In the genomic region with DNA sequence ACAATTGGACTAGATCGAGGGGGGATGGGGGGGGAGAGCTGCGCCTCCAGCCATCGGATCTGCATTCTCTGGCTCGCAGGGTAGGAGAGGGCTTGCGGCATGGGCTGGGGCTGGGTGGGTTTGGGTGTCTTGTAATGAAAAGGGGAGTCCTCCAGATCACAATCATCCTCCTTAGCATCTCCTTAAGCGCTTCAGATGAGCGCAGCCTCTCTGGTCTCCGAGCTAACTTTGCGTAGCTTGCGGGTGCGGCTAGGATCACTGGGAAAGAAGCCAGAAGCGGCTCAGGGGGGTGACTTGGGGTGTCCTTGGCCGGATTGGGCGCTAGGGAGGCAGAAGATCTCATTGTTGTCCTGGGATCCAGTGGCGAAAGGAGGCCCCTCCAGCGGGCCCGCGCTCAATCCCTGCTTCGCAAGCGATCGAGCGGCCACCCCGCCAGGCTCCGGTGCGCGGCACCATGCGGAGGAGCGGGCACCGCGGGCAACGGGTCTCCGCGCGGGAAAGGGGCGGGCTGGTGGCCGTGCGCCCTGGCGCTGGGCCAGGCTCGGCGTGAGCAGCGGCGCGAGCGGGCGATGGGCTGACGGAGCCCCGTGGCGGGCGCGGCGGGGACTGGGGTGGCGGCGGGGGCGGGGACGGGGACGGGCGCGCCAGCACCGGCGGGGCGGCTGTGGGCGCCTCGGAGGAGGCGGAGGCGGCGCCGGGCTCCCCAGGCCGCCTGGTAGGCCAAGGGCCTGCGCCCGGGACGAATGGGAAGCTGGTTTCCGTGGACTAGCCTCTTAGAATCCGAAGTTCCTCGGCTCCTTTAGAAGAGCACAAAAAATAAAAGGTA, we compare ENCODE assay signal across 9 mouse cellular contexts.
DNase-seq lines count a peak whose midpoint lies in the region; ATAC-seq and TF ChIP-seq lines count a peak whose summit lies in the region.
"Had no signal": no experiment of that assay in that cellular context is flagged by ENCODE, and none has a peak within 500 bp of the region (broad histone marks: within the 10 kb centered on the region; RNA-seq: fewer than 3 reads in every experiment).

No protein-coding gene starts in this region.

- peak overlapping the region; percentile 9; the same call in 1 of the 2 replicates for H3K27ac ChIP-seq in bone marrow macrophage, adult 2 months (ENCODE audit: insufficient read depth, low read depth, low read length)
- peak overlapping the region; percentile 93 for H3K27ac ChIP-seq in embryonic fibroblast, embryonic 13.5 days (ENCODE audit: insufficient read depth, low read length)
- H3K27ac ChIP-seq in heart, embryonic 12.5 days (ENCODE audit: poor library complexity, severe bottlenecking) = peak overlapping the region; percentile 63
- peak overlapping the region; percentile 77 for H3K27ac ChIP-seq in kidney, embryonic 16.5 days (ENCODE audit: low read length)
- H3K27ac ChIP-seq in liver, embryonic 14.5 days = no peak overlapping the region

- no peaks in the 10 kb centered on the region for H3K27me3 ChIP-seq in heart, embryonic 12.5 days (replicated peaks)
- H3K27me3 ChIP-seq in kidney, embryonic 16.5 days (ENCODE audit: insufficient read depth, low read length) = 0 out of 2 replicates have a peak, but pooled peaks cover 4% of the 10 kb centered on the region
- peaks cover 39% of the 10 kb centered on the region for H3K27me3 ChIP-seq in liver, embryonic 14.5 days (ENCODE audit: control insufficient read depth, insufficient read depth, low read length)

- under 1% methylated on average over 72 of the region's 74 CpGs for WGBS in heart, embryonic 12.5 days
- WGBS in kidney, embryonic 16.5 days = under 1% methylated on average over 50 of the region's 74 CpGs
- 1% methylated on average over 74 of the region's 74 CpGs for WGBS in liver, embryonic 14.5 days (ENCODE audit: insufficient replicate concordance)

- H3K4me2 ChIP-seq in heart, embryonic 12.5 days = peak overlapping the region; percentile 94
- H3K4me2 ChIP-seq in kidney, embryonic 16.5 days (replicated peaks; ENCODE audit: low read depth, low read length) = peak overlapping the region; percentile 93
- H3K4me2 ChIP-seq in liver, embryonic 14.5 days (ENCODE audit: low read depth) = peak overlapping the region; percentile 51

- H3K9me3 ChIP-seq in heart, embryonic 12.5 days (replicated peaks) = peaks cover 6% of the 10 kb centered on the region; the same call in 1 of the 2 replicates
- no peaks in the 10 kb centered on the region for H3K9me3 ChIP-seq in kidney, embryonic 16.5 days (ENCODE audit: low read length)
- no peaks in the 10 kb centered on the region for H3K9me3 ChIP-seq in liver, embryonic 14.5 days (ENCODE audit: control insufficient read depth, low read length)
- H3K9me3 ChIP-seq: G1E had no signal

- no peak for TF ChIP-seq EP300 in liver, embryonic 14.5 days (IDR thresholded peaks at IDR 0.05; ENCODE audit: low read depth)

- peaks cover 10% of the 10 kb centered on the region for H3K4me1 ChIP-seq in bone marrow macrophage, adult 2 months (ENCODE audit: control insufficient read depth, insufficient read depth, low read length)
- H3K4me1 ChIP-seq in embryonic fibroblast, embryonic 13.5 days (ENCODE audit: control insufficient read depth, insufficient read depth, low read length) = peaks cover 13% of the 10 kb centered on the region
- H3K4me1 ChIP-seq in heart, embryonic 12.5 days (replicated peaks) = peaks cover 13% of the 10 kb centered on the region
- H3K4me1 ChIP-seq in kidney, embryonic 16.5 days (ENCODE audit: insufficient read depth, low read length) = peaks cover 16% of the 10 kb centered on the region
- no peaks in the 10 kb centered on the region for H3K4me1 ChIP-seq in liver, embryonic 14.5 days (replicated peaks; ENCODE audit: control insufficient read depth in 2 of 2, insufficient read depth in 2 of 2, low read length in 1 of 2)

- H3K36me3 ChIP-seq in heart, embryonic 12.5 days = no peaks in the 10 kb centered on the region
- no peaks in the 10 kb centered on the region for H3K36me3 ChIP-seq in kidney, embryonic 16.5 days (ENCODE audit: insufficient read depth, low read length)
- no peaks in the 10 kb centered on the region for H3K36me3 ChIP-seq in liver, embryonic 14.5 days (replicated peaks; ENCODE audit: control insufficient read depth, insufficient read depth, low read depth)
- H3K36me3 ChIP-seq: G1E had no signal

- TF ChIP-seq CTCF in bone marrow macrophage, adult 2 months (IDR thresholded peaks at IDR 0.05; ENCODE audit: low read depth, low read length) = no peak
- TF ChIP-seq CTCF in embryonic fibroblast, embryonic 13.5 days (IDR thresholded peaks at IDR 0.05; ENCODE audit: borderline replicate concordance, insufficient read depth, low read length) = no peak
- no peak for TF ChIP-seq CTCF in liver, embryonic 14.5 days (IDR thresholded peaks at IDR 0.05; ENCODE audit: low read depth)

- peak overlapping the region; percentile 65 for H3K4me3 ChIP-seq in bone marrow macrophage, adult 2 months (ENCODE audit: insufficient read depth, low read length)
- peak overlapping the region; percentile 76 for H3K4me3 ChIP-seq in embryonic fibroblast, embryonic 13.5 days (ENCODE audit: insufficient read depth, low read length)
- peak overlapping the region; percentile 77 for H3K4me3 ChIP-seq in heart, embryonic 12.5 days
- peak overlapping the region; percentile 71 for H3K4me3 ChIP-seq in kidney, embryonic 16.5 days (ENCODE audit: low read length)
- peak overlapping the region; percentile 30 to 40 for H3K4me3 ChIP-seq in liver, embryonic 14.5 days (ENCODE audit: insufficient read depth in 1 of 2, low read depth in 2 of 2, low read length in 2 of 2)

- peak; percentile 65 for DNase-seq in 3T3-L1 (ENCODE audit: low read depth, low spot score)
- no peak for DNase-seq in liver, embryonic 14.5 days (ENCODE audit: low read depth in 3 of 3, low spot score in 3 of 3)
- peak; percentile 77 for DNase-seq in neural tube, embryonic 10.5 days (ENCODE audit: extremely low spot score, low spot score)
- DNase-seq in thymus, postnatal 14 days = peak; percentile 22

- no peak for TF ChIP-seq POLR2A in bone marrow macrophage, adult 2 months (IDR thresholded peaks at IDR 0.05; ENCODE audit: borderline replicate concordance, low read depth, low read length)
- TF ChIP-seq POLR2A in embryonic fibroblast, embryonic 13.5 days (IDR thresholded peaks at IDR 0.05; ENCODE audit: low read depth, low read length) = peak; percentile 48; the same call in 1 of the 2 replicates

- ATAC-seq in heart, embryonic 12.5 days (ENCODE audit: insufficient number of reproducible peaks, low FRiP score) = peak; percentile 67
- ATAC-seq in kidney, embryonic 16.5 days (ENCODE audit: low FRiP score, low TSS enrichment) = peak; percentile 86
- no peak for ATAC-seq in liver, embryonic 14.5 days (ENCODE audit: insufficient read depth)

- peak overlapping the region; percentile 89 for H3K9ac ChIP-seq in heart, embryonic 12.5 days
- peak overlapping the region; percentile 90 for H3K9ac ChIP-seq in kidney, embryonic 16.5 days (replicated peaks; ENCODE audit: low read length)
- no peak overlapping the region for H3K9ac ChIP-seq in liver, embryonic 14.5 days (replicated peaks)

Comparison
In these comparisons a context has a peak if more than half of its experiments do, and no peak if none do; other contexts are left out.
1. DNase-seq: peak in 3T3-L1 (single experiment), neural tube, embryonic 10.5 days (single experiment) and thymus, postnatal 14 days (single experiment); none in liver, embryonic 14.5 days (0 of 3).
2. Peak in every context shown above with its lines, with median percentiles within 50 percentile points of each other: H3K4me3 ChIP-seq and H3K4me2 ChIP-seq.